Mouse (Mus musculus): Measurements from ENCODE around the gene Vgll4.

- TF ChIP-seq POLR2A (IDR thresholded peaks at IDR 0.05; ENCODE audit: control insufficient read depth, low read depth, low read length) (no peak), CTCF (IDR thresholded peaks at IDR 0.05; ENCODE audit: control insufficient read depth, insufficient read depth, insufficient replicate concordance, low read depth, low read length) (no peak)
These were observed 58.3 kb downstream of the Vgll4 start for GRCm38 (mm10) chr6:114911540-114911939.

Measured in testis, adult 2 months (tissue).